Mouse (Mus musculus) MEL (cell line): ENCODE measurements around the gene Cyp2u1.

ENCODE experiments used
- CTCF ChIP-seq, 3 experiments: IDR thresholded peaks in 2 of 3; conservative IDR thresholded peaks in 1 of 3; 2 replicates each; pipeline ENCODE4 v1.5.1; 2011 to 2012; ENCODE audit warnings: low read length in 3 of 3, low read depth in 2 of 3, mild to moderate bottlenecking in 2 of 3, improper control_type of control experiment in 1 of 3, inconsistent platforms in 1 of 3, mixed read lengths in 1 of 3, moderate library complexity in 1 of 3; ENCODE audit not compliant: control insufficient read depth in 1 of 3, insufficient read depth in 1 of 3, poor library complexity in 1 of 3, severe bottlenecking in 1 of 3
- E2F4 ChIP-seq: IDR thresholded peaks from 2 replicates; pipeline ENCODE4 v1.6.1; 2011; ENCODE audit warnings: low read depth, low read length, improper control_type of control experiment, borderline replicate concordance
- GATA1 ChIP-seq: IDR thresholded peaks from 2 replicates; pipeline ENCODE4 v1.6.1; 2011; ENCODE audit warnings: low read depth, low read length, improper control_type of control experiment
- MEF2A ChIP-seq: IDR thresholded peaks from 2 replicates; pipeline ENCODE4 v1.6.1; 2014; ENCODE audit warnings: low read depth, mild to moderate bottlenecking, inconsistent platforms, low read length, improper control_type of control experiment; ENCODE audit not compliant: poor library complexity, insufficient replicate concordance, severe bottlenecking; ENCODE audit errors: extremely low read depth
- POLR2A ChIP-seq, 2 experiments: IDR thresholded peaks; 2 replicates each; pipeline ENCODE4 v1.6.1; 2011 to 2012; ENCODE audit warnings: low read length in 2 of 2, mild to moderate bottlenecking in 2 of 2, control low read depth in 1 of 2, improper control_type of control experiment in 1 of 2, low read depth in 1 of 2, moderate library complexity in 1 of 2; ENCODE audit not compliant: control insufficient read depth in 1 of 2, insufficient read depth in 1 of 2, poor library complexity in 1 of 2
- RCOR1 ChIP-seq: IDR thresholded peaks from 2 replicates; pipeline ENCODE4 v1.6.1; 2012; ENCODE audit warnings: low read depth, mild to moderate bottlenecking, inconsistent platforms, low read length, improper control_type of control experiment
- ZMIZ1 ChIP-seq: IDR thresholded peaks from 2 replicates; pipeline ENCODE4 v1.6.1; 2012; ENCODE audit warnings: low read depth, mild to moderate bottlenecking, inconsistent platforms, low read length, improper control_type of control experiment, moderate library complexity

- TF ChIP-seq ZMIZ1 (no peak), POLR2A (IDR thresholded peaks at IDR 0.05; ENCODE audit: control insufficient read depth in 1 of 2, insufficient read depth in 1 of 2, low read depth in 1 of 2, low read length in 2 of 2, poor library complexity in 1 of 2) (no peak), E2F4 (no peak), CTCF (IDR thresholded peaks at IDR 0.05 in 2 of 3, conservative IDR thresholded peaks at IDR 0.05 in 1 of 3; ENCODE audit: control insufficient read depth in 1 of 3, insufficient read depth in 1 of 3, low read depth in 2 of 3, low read length in 3 of 3, poor library complexity in 1 of 3, severe bottlenecking in 1 of 3) (no peak), MEF2A (no peak), RCOR1 (no peak), GATA1 (no peak)
These were observed 54.6 kb downstream of the Cyp2u1 start for GRCm38 (mm10) chr3:131248444-131248843.
